Mouse (Mus musculus) stomach, embryonic 14.5 days (tissue): Measurements from ENCODE around the gene Atp8a1. TPM values are rescaled to one million over a fixed set of nuclear protein-coding genes. Genes with fewer than 3 reads are reported as not detected.

ENCODE experiments used
- ATAC-seq: fragments of 200-750 bp; cut with Nextera tagmentation; 2 replicates; pipeline ENCODE4 v1.8.0; 2017; ENCODE audit warnings: low read depth, moderate TSS enrichment; ENCODE audit not compliant: insufficient number of reproducible peaks, insufficient read depth, low FRiP score
- H3K27ac ChIP-seq: fragments of 300-500 bp; sonication (generic); 2 replicates; pipeline ENCODE4 v1.5.1; 2014; ENCODE audit warnings: mild to moderate bottlenecking, low read length, moderate library complexity, mixed read lengths
- H3K27me3 ChIP-seq: fragments of 300-500 bp; sonication (generic); 2 replicates; pipeline ENCODE4 v1.6.1; 2014; ENCODE audit warnings: low read length, control low read depth, mixed read lengths; ENCODE audit not compliant: control insufficient read depth, insufficient read depth
- H3K36me3 ChIP-seq: fragments of 300-500 bp; sonication (generic); 2 replicates; pipeline ENCODE4 v1.6.1; 2014; ENCODE audit warnings: mild to moderate bottlenecking, control low read depth, low read length, moderate library complexity, mixed read lengths; ENCODE audit not compliant: control insufficient read depth, insufficient read depth
- H3K4me1 ChIP-seq: fragments of 300-500 bp; sonication (generic); 2 replicates; pipeline ENCODE4 v1.6.1; 2014; ENCODE audit warnings: low read length, control low read depth, mixed read lengths; ENCODE audit not compliant: control insufficient read depth, insufficient read depth
- H3K4me2 ChIP-seq: fragments of 300-500 bp; sonication (generic); replicated peaks from 2 replicates; pipeline ENCODE4 v1.6.1; 2014; ENCODE audit warnings: low read depth, low read length, control low read depth
- H3K4me3 ChIP-seq: fragments of 300-500 bp; sonication (generic); 2 replicates; pipeline ENCODE4 v1.5.1; 2014; ENCODE audit warnings: low read depth, low read length, control low read depth
- H3K9ac ChIP-seq: fragments of 300-500 bp; sonication (generic); replicated peaks from 2 replicates; pipeline ENCODE4 v1.6.1; 2014; ENCODE audit warnings: low read depth, mild to moderate bottlenecking, control low read depth, low read length, moderate library complexity, mixed read lengths
- H3K9me3 ChIP-seq: fragments of 300-500 bp; sonication (generic); 2 replicates; pipeline ENCODE4 v1.6.1; 2016; ENCODE audit warnings: low read depth, low read length, control low read depth; ENCODE audit not compliant: control insufficient read depth
- WGBS: fragments of 180-500 bp; shearing (Covaris S2); extraction: QIAGEN DNeasy Blood & Tissue Kit; methylation state at CpG from one replicate; pipeline ENCODE4 v1.1.7; 2014; 5-methylcytosine and 5-hydroxymethylcytosine counted together
- polyA plus RNA-seq: library from polyadenylated mRNA; unstranded; fragments of >200 nt; fragmentation: Nextera tagmentation; extraction: Ambion mirVana; gene quantifications from 2 replicates; pipeline ENCODE4 v1.2.1, GENCODE M21; 2014

The Atp8a1 gene
- polyA plus RNA-seq, 1 experiment from 2014 or later, result 8.6 TPM

- H3K4me1 ChIP-seq, result no peaks in the 10 kb centered on the region
- H3K36me3 ChIP-seq, result no peaks in the 10 kb centered on the region
- H3K9me3 ChIP-seq, result no peaks in the 10 kb centered on the region
- H3K27me3 ChIP-seq, result no peaks in the 10 kb centered on the region
- no peak overlapping the region for H3K9ac ChIP-seq
- WGBS, result 97% methylated on average over 1 of the region's 1 CpGs
- H3K27ac ChIP-seq, result no peak overlapping the region
- no peak overlapping the region for H3K4me2 ChIP-seq
- no peak overlapping the region for H3K4me3 ChIP-seq
- no peak for ATAC-seq
Measured at GRCm38 (mm10) chr5:67735771-67736170, 111.5 kb downstream of the Atp8a1 start.

GRCm38 (mm10) chr5:67733551-67734258 is 113.5 kb downstream of the Atp8a1 start:
- Histone ChIP-seq H3K4me2 (no peak overlapping the region), H3K36me3 (no peaks in the 10 kb centered on the region), H3K27ac (no peak overlapping the region), H3K9ac (no peak overlapping the region), H3K4me3 (no peak overlapping the region), H3K27me3 (no peaks in the 10 kb centered on the region), H3K4me1 (no peaks in the 10 kb centered on the region), H3K9me3 (no peaks in the 10 kb centered on the region)
- ATAC-seq, result no peak
- 59% methylated on average over 9 of the region's 9 CpGs for WGBS

DNA sequence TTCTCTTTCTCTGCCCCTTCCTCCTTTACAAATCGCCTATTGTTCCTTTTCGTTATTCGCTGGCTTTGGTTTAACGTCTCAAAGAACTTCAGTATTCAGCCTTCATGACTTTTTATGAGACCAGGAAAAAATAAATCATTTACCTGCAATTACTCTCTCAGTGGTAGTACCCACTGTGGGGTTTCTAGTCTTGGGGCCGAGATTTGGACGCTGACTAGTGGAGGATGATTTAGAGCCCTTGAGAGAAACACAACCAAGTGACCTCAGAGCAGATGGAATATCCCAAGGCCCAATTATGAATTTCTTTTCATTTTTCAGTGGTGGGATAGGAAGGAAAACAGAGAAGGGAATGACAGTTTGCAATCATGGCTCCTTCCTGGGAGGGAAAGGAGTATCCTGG is 114.1 kb downstream of the Atp8a1 start:
- Histone ChIP-seq H3K9ac (no peak overlapping the region), H3K4me2 (no peak overlapping the region), H3K4me3 (no peak overlapping the region), H3K9me3 (no peaks in the 10 kb centered on the region), H3K36me3 (no peaks in the 10 kb centered on the region), H3K4me1 (no peaks in the 10 kb centered on the region), H3K27me3 (no peaks in the 10 kb centered on the region), H3K27ac (no peak overlapping the region)
- WGBS, result 65% methylated on average over 6 of the region's 6 CpGs
- no peak for ATAC-seq

GRCm38 (mm10) chr5:67727755-67728154 is 119.5 kb downstream of the Atp8a1 start:
- H3K4me1 ChIP-seq, result no peaks in the 10 kb centered on the region
- 8% methylated on average over 2 of the region's 2 CpGs for WGBS
- H3K27me3 ChIP-seq, result no peaks in the 10 kb centered on the region
- H3K4me3 ChIP-seq, result no peak overlapping the region
- H3K36me3 ChIP-seq, result no peaks in the 10 kb centered on the region
- no peak overlapping the region for H3K4me2 ChIP-seq
- H3K9ac ChIP-seq, result no peak overlapping the region
- no peak overlapping the region for H3K27ac ChIP-seq
- no peak for ATAC-seq
- H3K9me3 ChIP-seq, result no peaks in the 10 kb centered on the region

DNA sequence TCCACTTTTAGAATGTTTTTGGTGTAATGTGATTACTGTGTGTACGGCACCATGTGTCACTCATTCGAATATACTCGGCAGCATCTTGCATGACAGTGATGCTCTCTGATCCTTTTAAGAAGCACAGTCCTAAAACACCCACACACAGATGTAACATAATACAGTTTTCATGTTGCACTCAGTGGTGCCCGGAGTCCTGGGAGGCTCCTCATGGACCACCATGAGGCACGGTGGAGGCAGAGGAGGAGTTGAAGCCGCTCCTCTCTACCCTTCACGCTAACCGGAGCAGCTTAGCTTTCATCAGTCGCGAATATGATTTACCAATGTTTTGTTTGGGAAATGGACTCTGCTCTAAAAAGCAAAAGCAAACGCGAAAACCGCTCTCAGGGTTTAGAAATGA is 120.4 kb downstream of the Atp8a1 start:
- no peaks in the 10 kb centered on the region for H3K36me3 ChIP-seq
- H3K9ac ChIP-seq, result no peak overlapping the region
- H3K4me2 ChIP-seq, result no peak overlapping the region
- no peaks in the 10 kb centered on the region for H3K9me3 ChIP-seq
- ATAC-seq, result no peak
- H3K27me3 ChIP-seq, result no peaks in the 10 kb centered on the region
- no peak overlapping the region for H3K4me3 ChIP-seq
- no peaks in the 10 kb centered on the region for H3K4me1 ChIP-seq
- H3K27ac ChIP-seq, result no peak overlapping the region
- 83% methylated on average over 13 of the region's 13 CpGs for WGBS

GRCm38 (mm10) chr5:67701641-67702040 is 145.6 kb downstream of the Atp8a1 start:
- no peak for ATAC-seq
- no peaks in the 10 kb centered on the region for H3K9me3 ChIP-seq

DNA sequence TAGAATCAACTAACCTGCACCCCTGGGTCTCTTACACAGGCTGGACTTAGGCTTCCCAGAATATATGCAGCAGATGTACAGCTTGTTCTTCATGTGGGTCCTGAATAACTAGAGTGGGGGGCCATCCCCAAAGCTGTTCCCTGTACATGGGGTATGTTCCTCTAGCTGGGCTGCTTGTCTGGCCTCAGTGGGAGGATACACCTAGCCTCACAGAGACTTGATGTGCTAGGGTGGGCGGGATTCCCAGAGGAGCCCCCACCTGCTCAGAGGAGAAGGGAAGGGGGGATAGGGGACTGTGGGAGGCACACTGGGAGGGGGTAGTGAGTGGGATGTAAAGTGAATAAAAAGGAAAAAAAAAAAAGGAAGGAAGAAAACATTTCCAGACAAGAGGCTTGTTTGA is 147.8 kb downstream of the Atp8a1 start:
- Histone ChIP-seq H3K9ac (no peak overlapping the region), H3K27ac (no peak overlapping the region), H3K27me3 (no peaks in the 10 kb centered on the region), H3K4me2 (no peak overlapping the region), H3K36me3 (no peaks in the 10 kb centered on the region), H3K9me3 (no peaks in the 10 kb centered on the region), H3K4me3 (no peak overlapping the region), H3K4me1 (no peaks in the 10 kb centered on the region)
- ATAC-seq, result no peak
- WGBS, result 88% methylated on average over 1 of the region's 1 CpGs

More at GRCm38 (mm10) chr5:67701641-67702040, 145.6 kb downstream of the Atp8a1 start:
- Histone ChIP-seq H3K4me3 (no peak overlapping the region), H3K9ac (no peak overlapping the region), H3K4me1 (no peaks in the 10 kb centered on the region), H3K27me3 (no peaks in the 10 kb centered on the region), H3K36me3 (no peaks in the 10 kb centered on the region), H3K4me2 (no peak overlapping the region), H3K27ac (no peak overlapping the region)
- 96% methylated on average over 7 of the region's 7 CpGs for WGBS

DNA sequence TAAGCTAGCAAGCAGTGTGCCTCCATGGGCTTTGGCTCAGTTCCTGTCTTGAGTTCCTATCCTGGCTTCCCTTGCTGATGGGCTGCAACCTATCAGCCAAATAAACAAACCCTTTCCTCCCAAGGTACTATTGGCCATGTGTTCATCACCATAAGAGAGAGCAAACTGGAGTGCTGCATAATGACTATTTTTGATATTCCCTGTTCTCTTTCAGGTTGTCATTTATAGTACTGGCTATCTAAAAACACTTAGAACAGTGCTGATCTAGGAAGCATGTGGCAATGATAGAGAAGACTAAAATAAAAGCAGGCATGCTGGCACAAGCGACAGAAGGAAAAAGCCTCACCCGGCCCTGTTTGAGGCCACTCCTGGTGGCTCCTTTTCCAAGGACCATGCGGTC is 149.1 kb downstream of the Atp8a1 start:
- ATAC-seq, result no peak
- H3K9ac ChIP-seq, result no peak overlapping the region
- H3K4me2 ChIP-seq, result no peak overlapping the region
- H3K4me3 ChIP-seq, result no peak overlapping the region
- H3K27me3 ChIP-seq, result no peaks in the 10 kb centered on the region
- H3K36me3 ChIP-seq, result no peaks in the 10 kb centered on the region
- H3K9me3 ChIP-seq, result no peaks in the 10 kb centered on the region
- no peaks in the 10 kb centered on the region for H3K4me1 ChIP-seq
- no peak overlapping the region for H3K27ac ChIP-seq
- 91% methylated on average over 3 of the region's 3 CpGs for WGBS
